Mouse (Mus musculus) G1E (cell line): Measurements from ENCODE around the gene Ephb3.

ENCODE experiments used
- CTCF ChIP-seq: IDR thresholded peaks from 2 replicates; pipeline ENCODE4 v1.5.1; 2012; ENCODE audit warnings: low read depth, low read length, inconsistent platforms, mixed read lengths
- TAL1 ChIP-seq: conservative IDR thresholded peaks from 2 replicates; pipeline ENCODE4 v1.6.1; 2012; ENCODE audit warnings: low read depth, low read length, inconsistent platforms, mixed read lengths

DNA sequence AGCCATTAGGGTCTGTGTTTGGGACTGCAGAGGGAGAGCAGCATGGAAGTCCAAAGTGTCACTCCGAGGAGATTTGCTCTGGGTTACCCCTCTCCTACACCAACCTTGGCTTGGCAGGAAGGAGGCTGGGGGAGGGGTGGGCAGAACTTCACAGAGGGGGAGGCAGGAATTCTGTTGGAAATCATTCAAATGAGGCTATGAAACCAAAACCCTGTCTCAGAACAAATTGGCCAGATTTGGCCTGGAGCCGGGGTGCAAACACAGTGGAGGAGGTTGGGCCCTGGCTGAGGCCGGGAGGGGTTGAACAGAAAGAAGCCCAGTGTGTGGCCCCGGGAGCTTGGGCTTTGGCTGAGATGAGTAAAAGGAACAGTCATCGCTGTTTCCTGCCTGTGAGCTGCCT is 34.2 kb downstream of the Ephb3 start:
- no peak for TF ChIP-seq CTCF
- TF ChIP-seq TAL1, result no peak
